Mouse (Mus musculus) G1E (cell line): ENCODE measurements around the gene Fermt2.

Source experiments
- CTCF ChIP-seq: IDR thresholded peaks from 2 replicates; pipeline ENCODE4 v1.5.1; 2012; ENCODE audit warnings: low read depth, low read length, inconsistent platforms, mixed read lengths
- GATA1 ChIP-seq: IDR thresholded peaks from 2 replicates; pipeline ENCODE4 v1.6.1; 2012; ENCODE audit warnings: borderline replicate concordance, low read length, inconsistent platforms, mixed read lengths
- TAL1 ChIP-seq: conservative IDR thresholded peaks from 2 replicates; pipeline ENCODE4 v1.6.1; 2012; ENCODE audit warnings: low read depth, low read length, inconsistent platforms, mixed read lengths

DNA sequence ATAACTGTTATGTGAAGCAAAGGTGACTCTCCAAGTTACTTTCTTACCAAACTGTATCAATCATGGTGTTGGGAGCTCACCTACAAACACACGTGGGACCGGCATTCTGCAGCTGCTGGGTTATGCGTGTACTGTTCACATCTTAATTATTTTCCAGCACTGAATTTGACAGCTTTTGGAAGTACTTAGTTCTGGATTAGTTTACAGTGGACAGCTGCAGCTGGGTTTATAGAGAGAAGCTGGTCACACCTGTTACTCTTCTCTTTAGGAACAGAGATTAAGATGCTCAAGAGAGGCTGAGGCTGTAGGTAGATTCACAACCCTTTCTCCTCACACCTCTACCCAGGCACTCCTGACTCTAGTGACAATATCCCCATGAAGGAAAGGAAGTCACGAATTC lies 23.8 kb downstream of the Fermt2 start:
- no peak for TF ChIP-seq CTCF
- no peak for TF ChIP-seq GATA1
- no peak for TF ChIP-seq TAL1
